20 mouse cellular contexts compared by ENCODE assay signal in genomic region chr2:46106991-46107390, GRCm38 (mm10).
A peak's percentile ranks its signal among the peaks of the same experiment; 100 is the strongest.
DNase-seq lines count a peak whose midpoint lies in the region; ATAC-seq and TF ChIP-seq lines count a peak whose summit lies in the region.
"Had no signal": no experiment of that assay in that cellular context is flagged by ENCODE, and none has a peak within 500 bp of the region (broad histone marks: within the 10 kb centered on the region; RNA-seq: fewer than 3 reads in every experiment).

No protein-coding gene starts in this region.

- H3K4me2 ChIP-seq in lung, embryonic 14.5 days: no peak overlapping the region
- no peak overlapping the region for H3K4me2 ChIP-seq in midbrain, postnatal 0 days (ENCODE audit: low read depth, low read length, poor library complexity, severe bottlenecking)
- H3K4me2 ChIP-seq in midbrain, embryonic 13.5 days (replicated peaks): no peak overlapping the region
- H3K4me2 ChIP-seq: embryonic facial prominence, embryonic 12.5 days; forebrain, embryonic 13.5 days; hindbrain, embryonic 12.5 days had no signal

- H3K4me3 ChIP-seq in lung, embryonic 14.5 days (ENCODE audit: low read depth, low read length): no peak overlapping the region
- no peak overlapping the region for H3K4me3 ChIP-seq in midbrain, postnatal 0 days (ENCODE audit: low read depth, low read length)
- no peak overlapping the region for H3K4me3 ChIP-seq in midbrain, embryonic 13.5 days (replicated peaks)
- H3K4me3 ChIP-seq: embryonic facial prominence, embryonic 12.5 days; forebrain, embryonic 13.5 days; gastrocnemius, adult 2 months; hindbrain, embryonic 12.5 days had no signal

- no peak for ATAC-seq in lung, embryonic 14.5 days (ENCODE audit: insufficient read depth)
- no peak for ATAC-seq in midbrain, postnatal 0 days (ENCODE audit: low FRiP score)
- ATAC-seq in midbrain, embryonic 13.5 days: no peak
- ATAC-seq: forebrain, embryonic 13.5 days; forebrain, postnatal 0 days; hindbrain, embryonic 16.5 days; inflammation-experienced regulatory T-cells, adult 6 months had no signal

- no peak for TF ChIP-seq CTCF in lung, embryonic 14.5 days (IDR thresholded peaks at IDR 0.05; ENCODE audit: low read depth)
- TF ChIP-seq CTCF in midbrain, postnatal 0 days (IDR thresholded peaks at IDR 0.05): no peak

- H3K36me3 ChIP-seq in lung, embryonic 14.5 days (ENCODE audit: insufficient read depth): no peaks in the 10 kb centered on the region
- no peaks in the 10 kb centered on the region for H3K36me3 ChIP-seq in midbrain, postnatal 0 days (ENCODE audit: insufficient read depth, low read length)
- H3K36me3 ChIP-seq in midbrain, embryonic 13.5 days: no peaks in the 10 kb centered on the region
- H3K36me3 ChIP-seq: embryonic facial prominence, embryonic 12.5 days; hindbrain, embryonic 12.5 days had no signal

- no peaks in the 10 kb centered on the region for H3K9me3 ChIP-seq in lung, embryonic 14.5 days (ENCODE audit: low read depth, low read length)
- no peaks in the 10 kb centered on the region for H3K9me3 ChIP-seq in midbrain, postnatal 0 days (ENCODE audit: low read length)
- H3K9me3 ChIP-seq in midbrain, embryonic 13.5 days: no peaks in the 10 kb centered on the region
- H3K9me3 ChIP-seq: embryonic facial prominence, embryonic 12.5 days; forebrain, embryonic 13.5 days; hindbrain, embryonic 12.5 days had no signal

- no peak overlapping the region for H3K9ac ChIP-seq in lung, embryonic 14.5 days
- H3K9ac ChIP-seq in midbrain, postnatal 0 days (replicated peaks; ENCODE audit: low read length, poor library complexity, severe bottlenecking): no peak overlapping the region
- no peak overlapping the region for H3K9ac ChIP-seq in midbrain, embryonic 13.5 days (replicated peaks)
- H3K9ac ChIP-seq: embryonic facial prominence, embryonic 12.5 days; forebrain, embryonic 13.5 days; forebrain, postnatal 0 days; hindbrain, embryonic 12.5 days had no signal

- H3K27me3 ChIP-seq in lung, embryonic 14.5 days (ENCODE audit: insufficient read depth, low read length): no peaks in the 10 kb centered on the region
- H3K27me3 ChIP-seq in midbrain, postnatal 0 days (ENCODE audit: insufficient read depth, low read length): no peaks in the 10 kb centered on the region
- no peaks in the 10 kb centered on the region for H3K27me3 ChIP-seq in midbrain, embryonic 13.5 days
- H3K27me3 ChIP-seq: embryonic facial prominence, embryonic 12.5 days; forebrain, embryonic 13.5 days; hindbrain, embryonic 12.5 days had no signal

- no peak overlapping the region for H3K27ac ChIP-seq in lung, embryonic 14.5 days (ENCODE audit: low read depth)
- H3K27ac ChIP-seq in midbrain, postnatal 0 days (ENCODE audit: low read depth, low read length): no peak overlapping the region
- H3K27ac ChIP-seq in midbrain, embryonic 13.5 days: no peak overlapping the region
- H3K27ac ChIP-seq: embryonic facial prominence, embryonic 12.5 days; forebrain, embryonic 13.5 days; gastrocnemius, adult 2 months; hindbrain, embryonic 12.5 days had no signal

- no peaks in the 10 kb centered on the region for H3K4me1 ChIP-seq in lung, embryonic 14.5 days (ENCODE audit: insufficient read depth)
- no peaks in the 10 kb centered on the region for H3K4me1 ChIP-seq in midbrain, postnatal 0 days (ENCODE audit: insufficient read depth, low read length)
- H3K4me1 ChIP-seq in midbrain, embryonic 13.5 days (replicated peaks): no peaks in the 10 kb centered on the region
- H3K4me1 ChIP-seq: embryonic facial prominence, embryonic 12.5 days; forebrain, embryonic 13.5 days; hindbrain, embryonic 12.5 days had no signal

- DNase-seq in lung, embryonic 14.5 days: peak; percentile 7
- DNase-seq in lung, postnatal 25 days (ENCODE audit: low spot score): no peak
- peak; percentile 3 for DNase-seq in midbrain, postnatal 0 days (ENCODE audit: low spot score)
- DNase-seq in fibroblast of lung, adult 2 months (ENCODE audit: low read depth): peak; percentile 70
- DNase-seq in natural killer cell, adult 2 months (ENCODE audit: low spot score in 2 of 2): no peak
- DNase-seq: adrenal gland, postnatal 14 days; cerebellum, adult 18-20 months; cerebellum, postnatal 14 days; embryo, embryonic 11 days; forebrain, postnatal 0 days; gastrocnemius, adult 2 months; gastrocnemius, postnatal 25 days; heart, postnatal 10 days; heart, postnatal 4 days had no signal

Comparison
In these comparisons a context has a peak if more than half of its experiments do, and no peak if none do; other contexts are left out.
1. DNase-seq: peak in lung, embryonic 14.5 days (single experiment), midbrain, postnatal 0 days (single experiment) and fibroblast of lung, adult 2 months (single experiment); none in lung, postnatal 25 days (single experiment) and natural killer cell, adult 2 months (0 of 2).